Mouse (Mus musculus): Measurements from ENCODE around the gene Col13a1. TPM values are rescaled to one million over a fixed set of nuclear protein-coding genes. Genes with fewer than 3 reads are reported as not detected.
A peak's percentile ranks its signal among the peaks of the same experiment; 100 is the strongest.

Gene Col13a1
- polyA plus RNA-seq, 2 experiments: 0.39 to 0.79 TPM

GRCm38 (mm10) chr10:61931678-61932077, 47.2 kb downstream of the Col13a1 start:
- H3K9ac ChIP-seq (replicated peaks): no peak overlapping the region
- H3K27ac ChIP-seq: no peak overlapping the region
- H3K4me1 ChIP-seq (replicated peaks; ENCODE audit: control insufficient read depth in 2 of 2, insufficient read depth in 2 of 2, low read length in 1 of 2): peaks cover 0 to 6% of the 10 kb centered on the region in 2 experiments; a peak in 2 of 4 replicates
- TF ChIP-seq CTCF (IDR thresholded peaks at IDR 0.05; ENCODE audit: low read depth) (no peak), EP300 (IDR thresholded peaks at IDR 0.05; ENCODE audit: low read depth) (no peak)
- DNase-seq (ENCODE audit: low read depth in 3 of 3, low spot score in 3 of 3) (no peak), ATAC-seq (ENCODE audit: insufficient read depth) (no peak)
- H3K36me3 ChIP-seq (replicated peaks; ENCODE audit: control insufficient read depth, insufficient read depth, low read depth): no peaks in the 10 kb centered on the region
- no peaks in the 10 kb centered on the region for H3K9me3 ChIP-seq (ENCODE audit: control insufficient read depth, low read length)
- WGBS (ENCODE audit: insufficient replicate concordance): 42% methylated on average over 6 of the region's 6 CpGs
- H3K4me3 ChIP-seq (ENCODE audit: insufficient read depth in 1 of 2, low read depth in 2 of 2, low read length in 2 of 2): no peak overlapping the region
- H3K4me2 ChIP-seq (ENCODE audit: low read depth): no peak overlapping the region
- peaks cover 5% of the 10 kb centered on the region for H3K27me3 ChIP-seq (ENCODE audit: control insufficient read depth, insufficient read depth, low read length)

GRCm38 (mm10) chr10:61929901-61930300, 49.0 kb downstream of the Col13a1 start:
- DNase-seq (ENCODE audit: low read depth in 3 of 3, low spot score in 3 of 3): no peak
- WGBS (ENCODE audit: insufficient replicate concordance): 65% methylated on average over 6 of the region's 6 CpGs
- ATAC-seq (ENCODE audit: insufficient read depth): no peak
- TF ChIP-seq EP300 (IDR thresholded peaks at IDR 0.05; ENCODE audit: low read depth) (no peak), CTCF (IDR thresholded peaks at IDR 0.05; ENCODE audit: low read depth) (no peak)
- no peak overlapping the region for H3K27ac ChIP-seq
- no peaks in the 10 kb centered on the region for H3K36me3 ChIP-seq (replicated peaks; ENCODE audit: control insufficient read depth, insufficient read depth, low read depth)
- H3K27me3 ChIP-seq (ENCODE audit: control insufficient read depth, insufficient read depth, low read length): no peaks in the 10 kb centered on the region
- H3K9me3 ChIP-seq (ENCODE audit: control insufficient read depth, low read length): no peaks in the 10 kb centered on the region
- H3K9ac ChIP-seq (replicated peaks): no peak overlapping the region
- H3K4me1 ChIP-seq (replicated peaks; ENCODE audit: control insufficient read depth in 2 of 2, insufficient read depth in 2 of 2, low read length in 1 of 2): peaks cover 0 to 5% of the 10 kb centered on the region in 2 experiments; a peak in 2 of 4 replicates
- no peak overlapping the region for H3K4me3 ChIP-seq (ENCODE audit: insufficient read depth in 1 of 2, low read depth in 2 of 2, low read length in 2 of 2)
- no peak overlapping the region for H3K4me2 ChIP-seq (ENCODE audit: low read depth)

GRCm38 (mm10) chr10:61928725-61929651, 49.9 kb downstream of the Col13a1 start:
- H3K9ac ChIP-seq (replicated peaks): no peak overlapping the region
- H3K9me3 ChIP-seq (ENCODE audit: control insufficient read depth, low read length): no peaks in the 10 kb centered on the region
- TF ChIP-seq EP300 (IDR thresholded peaks at IDR 0.05; ENCODE audit: low read depth): no peak
- TF ChIP-seq CTCF (IDR thresholded peaks at IDR 0.05; ENCODE audit: low read depth): no peak
- peaks cover 0 to 5% of the 10 kb centered on the region in 2 experiments; a peak in 2 of 4 replicates for H3K4me1 ChIP-seq (replicated peaks; ENCODE audit: control insufficient read depth in 2 of 2, insufficient read depth in 2 of 2, low read length in 1 of 2)
- WGBS (ENCODE audit: insufficient replicate concordance): under 1% methylated on average over 24 of the region's 24 CpGs
- no peaks in the 10 kb centered on the region for H3K27me3 ChIP-seq (ENCODE audit: control insufficient read depth, insufficient read depth, low read length)
- peak overlapping the region; percentile 9; the same call in 1 of the 2 replicates for H3K4me2 ChIP-seq (ENCODE audit: low read depth)
- no peak overlapping the region for H3K4me3 ChIP-seq (ENCODE audit: insufficient read depth in 1 of 2, low read depth in 2 of 2, low read length in 2 of 2)
- H3K27ac ChIP-seq: no peak overlapping the region
- H3K36me3 ChIP-seq (replicated peaks; ENCODE audit: control insufficient read depth, insufficient read depth, low read depth): no peaks in the 10 kb centered on the region
- ATAC-seq (ENCODE audit: insufficient read depth) (peak; percentile 65; the same call in 1 of the 2 replicates), DNase-seq (ENCODE audit: low read depth in 3 of 3, low spot score in 3 of 3) (no peak)

- H3K36me3 ChIP-seq (replicated peaks; ENCODE audit: control insufficient read depth, insufficient read depth, low read depth): no peaks in the 10 kb centered on the region
- H3K4me2 ChIP-seq (ENCODE audit: low read depth): no peak overlapping the region
- H3K4me1 ChIP-seq (replicated peaks; ENCODE audit: control insufficient read depth in 2 of 2, insufficient read depth in 2 of 2, low read length in 1 of 2): peaks cover 0 to 5% of the 10 kb centered on the region in 2 experiments; a peak in 2 of 4 replicates
- no peak overlapping the region for H3K27ac ChIP-seq
- TF ChIP-seq EP300 (IDR thresholded peaks at IDR 0.05; ENCODE audit: low read depth): no peak
- no peak for TF ChIP-seq CTCF (IDR thresholded peaks at IDR 0.05; ENCODE audit: low read depth)
- H3K9ac ChIP-seq (replicated peaks): no peak overlapping the region
- H3K4me3 ChIP-seq (ENCODE audit: insufficient read depth in 1 of 2, low read depth in 2 of 2, low read length in 2 of 2): no peak overlapping the region
- ATAC-seq (ENCODE audit: insufficient read depth) (no peak), DNase-seq (ENCODE audit: low read depth in 3 of 3, low spot score in 3 of 3) (no peak)
- no peaks in the 10 kb centered on the region for H3K9me3 ChIP-seq (ENCODE audit: control insufficient read depth, low read length)
- H3K27me3 ChIP-seq (ENCODE audit: control insufficient read depth, insufficient read depth, low read length): no peaks in the 10 kb centered on the region
Measured at GRCm38 (mm10) chr10:61925691-61926090, 53.2 kb downstream of the Col13a1 start.

GRCm38 (mm10) chr10:61920655-61921365, 58.1 kb downstream of the Col13a1 start:
- Histone ChIP-seq H3K27ac (no peak overlapping the region), H3K36me3 (replicated peaks; ENCODE audit: control insufficient read depth, insufficient read depth, low read depth) (no peaks in the 10 kb centered on the region), H3K4me2 (ENCODE audit: low read depth) (no peak overlapping the region), H3K9me3 (ENCODE audit: control insufficient read depth, low read length) (no peaks in the 10 kb centered on the region), H3K4me1 (replicated peaks; ENCODE audit: control insufficient read depth in 2 of 2, insufficient read depth in 2 of 2, low read length in 1 of 2) (no peaks in the 10 kb centered on the region; a peak in 1 of 4 replicates), H3K9ac (replicated peaks) (no peak overlapping the region), H3K4me3 (ENCODE audit: insufficient read depth in 1 of 2, low read depth in 2 of 2, low read length in 2 of 2) (no peak overlapping the region), H3K27me3 (ENCODE audit: control insufficient read depth, insufficient read depth, low read length) (no peaks in the 10 kb centered on the region)
- DNase-seq (ENCODE audit: low read depth in 3 of 3, low spot score in 3 of 3): no peak
- WGBS (ENCODE audit: insufficient replicate concordance): 26% methylated on average over 11 of the region's 11 CpGs
- no peak for TF ChIP-seq EP300 (IDR thresholded peaks at IDR 0.05; ENCODE audit: low read depth)
- no peak for TF ChIP-seq CTCF (IDR thresholded peaks at IDR 0.05; ENCODE audit: low read depth)
- ATAC-seq (ENCODE audit: insufficient read depth): no peak

All from liver, embryonic 14.5 days (tissue).